Mouse (Mus musculus) testis, adult 2 months (tissue): ENCODE data around the gene Osbpl8. TPM values are rescaled to one million over a fixed set of nuclear protein-coding genes. Genes with fewer than 3 reads are reported as not detected.
"Not testable (repeated sequence)": the region's sequence is repeated elsewhere in the genome, so short reads cannot be mapped to it uniquely, and the experiment has no call there.

Experiments
- H3K27ac ChIP-seq: fragments of 200-500 bp; 2 replicates; pipeline ENCODE4 v1.5.1; 2012; ENCODE audit warnings: low read depth, low read length; ENCODE audit not compliant: control insufficient read depth, insufficient read depth
- H3K27me3 ChIP-seq: fragments of 200-500 bp; 2 replicates; pipeline ENCODE4 v1.6.1; 2012; ENCODE audit warnings: mild to moderate bottlenecking, low read length, moderate library complexity; ENCODE audit not compliant: control insufficient read depth, insufficient read depth
- H3K36me3 ChIP-seq: fragments of 200-500 bp; 2 replicates; pipeline ENCODE4 v1.6.1; 2012; ENCODE audit warnings: mild to moderate bottlenecking, low read length; ENCODE audit not compliant: control insufficient read depth, insufficient read depth
- H3K4me1 ChIP-seq: fragments of 200-500 bp; 2 replicates; pipeline ENCODE4 v1.6.1; 2012; ENCODE audit warnings: low read length; ENCODE audit not compliant: control insufficient read depth, insufficient read depth
- H3K4me3 ChIP-seq: fragments of 200-500 bp; 2 replicates; pipeline ENCODE4 v1.5.1; 2012; ENCODE audit warnings: low read depth, mild to moderate bottlenecking, low read length, moderate library complexity, mixed read lengths; ENCODE audit not compliant: control insufficient read depth
- CTCF ChIP-seq: fragments of 200-500 bp; IDR thresholded peaks from 2 replicates; pipeline ENCODE4 v1.5.1; 2012; ENCODE audit warnings: low read depth, mild to moderate bottlenecking, inconsistent platforms, low read length, moderate library complexity; ENCODE audit not compliant: control insufficient read depth, insufficient read depth, insufficient replicate concordance
- POLR2A ChIP-seq: fragments of 200-500 bp; IDR thresholded peaks from 2 replicates; pipeline ENCODE4 v1.6.1; 2012; ENCODE audit warnings: low read depth, mild to moderate bottlenecking, inconsistent platforms, low read length, moderate library complexity; ENCODE audit not compliant: control insufficient read depth
- polyA plus RNA-seq: library from polyadenylated mRNA; depleted of rRNA; stranded (reverse); fragments of >200 nt; gene quantifications from 2 replicates; pipeline ENCODE4 v1.2.3, GENCODE M21; 2012

Gene Osbpl8
- polyA plus RNA-seq, 1 experiment = 4.7 TPM

GRCm38 (mm10) chr10:111223218-111223830, 58.8 kb downstream of the Osbpl8 start:
- Histone ChIP-seq H3K36me3 (no peaks in the 10 kb centered on the region), H3K4me3 (no peak overlapping the region), H3K27me3 (no peaks in the 10 kb centered on the region), H3K27ac (no peak overlapping the region), H3K4me1 (no peaks in the 10 kb centered on the region)
- TF ChIP-seq POLR2A = no peak
- no peak for TF ChIP-seq CTCF

DNA sequence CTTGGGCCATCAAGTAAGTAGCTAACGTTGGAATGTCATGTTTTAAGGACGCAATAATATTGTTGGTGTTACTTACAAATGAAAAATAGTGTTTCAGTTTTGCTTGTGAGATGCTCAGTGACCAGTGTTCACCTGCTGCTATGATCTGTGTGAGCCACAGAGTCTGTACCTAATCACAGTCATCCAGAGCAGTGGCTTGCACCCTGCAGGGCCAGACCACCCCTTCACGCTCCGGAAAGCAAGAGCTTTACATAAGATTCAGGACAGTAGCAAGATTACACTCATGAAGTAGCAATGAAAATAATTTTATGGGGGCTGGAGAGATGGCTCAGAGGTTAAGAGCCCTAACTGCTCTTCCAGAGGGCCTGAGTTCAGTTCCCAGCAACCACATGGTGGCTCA, 60.1 kb downstream of the Osbpl8 start:
- TF ChIP-seq CTCF (no peak), POLR2A (no peak)
- H3K4me3 ChIP-seq = no peak overlapping the region
- no peaks in the 10 kb centered on the region for H3K36me3 ChIP-seq
- H3K27me3 ChIP-seq = no peaks in the 10 kb centered on the region
- no peak overlapping the region for H3K27ac ChIP-seq
- no peaks in the 10 kb centered on the region for H3K4me1 ChIP-seq

- no peak overlapping the region for H3K4me3 ChIP-seq
- H3K27me3 ChIP-seq = no peaks in the 10 kb centered on the region
- H3K4me1 ChIP-seq = no peaks in the 10 kb centered on the region
- no peak overlapping the region for H3K27ac ChIP-seq
- no peak for TF ChIP-seq POLR2A
- TF ChIP-seq CTCF = peak; percentile 89; the same call in 1 of the 2 replicates
- no peaks in the 10 kb centered on the region for H3K36me3 ChIP-seq
Observed at GRCm38 (mm10) chr10:111226508-111226907, 62.0 kb downstream of the Osbpl8 start.

- not testable (repeated sequence) for H3K4me1 ChIP-seq, H3K27ac ChIP-seq, H3K4me3 ChIP-seq, H3K27me3 ChIP-seq, H3K36me3 ChIP-seq
Observed at GRCm38 (mm10) chr10:111232237-111232636, 67.7 kb downstream of the Osbpl8 start.

GRCm38 (mm10) chr10:111233476-111234130, 69.1 kb downstream of the Osbpl8 start:
- no peak overlapping the region for H3K27ac ChIP-seq
- no peaks in the 10 kb centered on the region for H3K27me3 ChIP-seq
- H3K4me3 ChIP-seq = no peak overlapping the region
- H3K4me1 ChIP-seq = no peaks in the 10 kb centered on the region
- no peak for TF ChIP-seq CTCF
- no peak for TF ChIP-seq POLR2A
- H3K36me3 ChIP-seq = no peaks in the 10 kb centered on the region

DNA sequence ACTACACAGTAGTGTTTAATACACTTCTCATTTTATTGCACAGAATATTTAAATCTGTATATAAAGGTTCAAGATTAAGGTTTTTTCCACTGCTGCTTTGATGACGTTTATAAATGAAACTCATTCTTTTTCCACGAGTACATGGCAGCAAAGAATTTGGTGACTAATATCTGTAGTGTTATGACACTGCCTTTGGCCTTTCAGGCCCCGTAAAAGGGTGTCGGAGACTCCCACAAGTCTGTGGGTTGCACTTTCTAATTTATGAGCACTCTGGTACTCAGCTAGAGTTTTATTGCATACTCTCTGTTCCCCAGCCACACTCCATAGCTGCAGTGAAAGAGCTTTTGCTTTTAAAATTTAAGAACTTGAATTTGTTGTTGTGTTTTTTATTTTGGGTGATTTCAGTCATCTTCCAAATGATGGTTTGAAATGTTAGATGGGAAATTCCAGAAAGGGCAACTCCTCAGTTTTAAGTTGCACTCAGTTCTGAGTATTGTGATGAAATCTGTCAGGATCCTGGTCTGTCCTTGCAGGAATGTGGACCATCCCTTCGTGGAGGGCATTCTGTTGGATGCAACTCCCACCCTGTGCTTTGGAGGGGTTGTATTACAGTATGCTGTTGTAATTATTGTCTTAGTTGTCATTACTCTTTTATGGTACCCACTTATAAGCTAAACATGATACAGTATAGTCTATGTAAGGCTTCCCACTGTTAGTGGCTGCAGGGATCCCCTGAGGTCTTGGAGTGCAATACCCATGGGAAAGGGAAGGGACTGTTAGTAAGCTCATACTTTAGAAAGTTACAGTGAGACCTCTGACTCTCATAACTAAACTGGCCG, 70.1 kb downstream of the Osbpl8 start:
- TF ChIP-seq CTCF (no peak), POLR2A (no peak)
- Histone ChIP-seq H3K4me3 (no peak overlapping the region), H3K4me1 (no peaks in the 10 kb centered on the region), H3K27me3 (no peaks in the 10 kb centered on the region), H3K36me3 (no peaks in the 10 kb centered on the region), H3K27ac (no peak overlapping the region)

GRCm38 (mm10) chr10:111235289-111235570, 70.7 kb downstream of the Osbpl8 start:
- H3K27me3 ChIP-seq = no peaks in the 10 kb centered on the region
- H3K4me3 ChIP-seq = no peak overlapping the region
- TF ChIP-seq POLR2A (no peak), CTCF (no peak)
- no peak overlapping the region for H3K27ac ChIP-seq
- no peaks in the 10 kb centered on the region for H3K4me1 ChIP-seq
- H3K36me3 ChIP-seq = no peaks in the 10 kb centered on the region
